Mouse (Mus musculus) limb, embryonic 14.5 days (tissue): Measurements from ENCODE around the gene Mul1. TPM values are rescaled to one million over a fixed set of nuclear protein-coding genes. Genes with fewer than 3 reads are reported as not detected.

Experiments
- ATAC-seq: fragments of 200-750 bp; cut with Nextera tagmentation; 2 replicates; pipeline ENCODE4 v1.8.0; 2017; ENCODE audit warnings: low read depth, moderate number of reproducible peaks, moderate TSS enrichment; ENCODE audit not compliant: low FRiP score
- DNase-seq: peaks from one replicate; pipeline ENCODE4 v3.0.0-alpha.2; 2015; ENCODE audit warnings: low spot score
- H3K27ac ChIP-seq: fragments of 300-500 bp; sonication (generic); replicated peaks from 2 replicates; pipeline ENCODE4 v1.5.1; 2014; ENCODE audit warnings: low read depth, mild to moderate bottlenecking, low read length, moderate library complexity, mixed read lengths
- H3K27me3 ChIP-seq: fragments of 300-500 bp; sonication (generic); 2 replicates; pipeline ENCODE4 v1.6.1; 2014; ENCODE audit warnings: low read length, mixed read lengths; ENCODE audit not compliant: control insufficient read depth, insufficient read depth
- H3K36me3 ChIP-seq: fragments of 300-500 bp; sonication (generic); 2 replicates; pipeline ENCODE4 v1.6.1; 2014; ENCODE audit warnings: mild to moderate bottlenecking, low read length, moderate library complexity, mixed read lengths; ENCODE audit not compliant: control insufficient read depth, insufficient read depth
- H3K4me1 ChIP-seq: fragments of 300-500 bp; sonication (generic); 2 replicates; pipeline ENCODE4 v1.6.1; 2014; ENCODE audit warnings: antibody characterized with exemption, low read length, mixed read lengths; ENCODE audit not compliant: control insufficient read depth, insufficient read depth
- H3K4me2 ChIP-seq: fragments of 300-500 bp; sonication (generic); replicated peaks from 2 replicates; pipeline ENCODE4 v1.6.1; 2014; ENCODE audit warnings: low read depth, mild to moderate bottlenecking, low read length, moderate library complexity; ENCODE audit not compliant: severe bottlenecking
- H3K4me3 ChIP-seq: fragments of 300-500 bp; sonication (generic); replicated peaks from 2 replicates; pipeline ENCODE4 v1.5.1; 2014; ENCODE audit warnings: low read length
- H3K9ac ChIP-seq: fragments of 300-500 bp; sonication (generic); 2 replicates; pipeline ENCODE4 v1.6.1; 2014; ENCODE audit warnings: mild to moderate bottlenecking, low read depth, low read length, moderate library complexity; ENCODE audit not compliant: severe bottlenecking
- H3K9me3 ChIP-seq: fragments of 300-500 bp; sonication (generic); 2 replicates; pipeline ENCODE4 v1.6.1; 2016; ENCODE audit warnings: low read length; ENCODE audit not compliant: control insufficient read depth
- POLR2A ChIP-seq: fragments of 200-500 bp; IDR thresholded peaks from 2 replicates; pipeline ENCODE4 v1.8.0; 2012; ENCODE audit warnings: inconsistent platforms, mild to moderate bottlenecking, moderate library complexity, borderline replicate concordance; ENCODE audit not compliant: insufficient read depth, insufficient read length; ENCODE audit errors: extremely low read depth
- WGBS: fragments of 180-500 bp; shearing (Covaris S2); extraction: QIAGEN DNeasy Blood & Tissue Kit; methylation state at CpG from one replicate; pipeline ENCODE4 v1.1.7; 2014; 5-methylcytosine and 5-hydroxymethylcytosine counted together
- polyA plus RNA-seq, 2 experiments: library from polyadenylated mRNA; depleted of rRNA in 1 of 2; stranded (reverse) in 1 of 2; unstranded in 1 of 2; fragments of >200 nt; fragmentation: Nextera tagmentation in 1 of 2; extraction: Ambion mirVana in 1 of 2; gene quantifications; 2 replicates each; pipeline versions ENCODE4 v1.2.1 to v1.2.3; 2012 to 2014

The Mul1 gene
- polyA plus RNA-seq, 2 experiments: 14.2 to 17.1 TPM

DNA sequence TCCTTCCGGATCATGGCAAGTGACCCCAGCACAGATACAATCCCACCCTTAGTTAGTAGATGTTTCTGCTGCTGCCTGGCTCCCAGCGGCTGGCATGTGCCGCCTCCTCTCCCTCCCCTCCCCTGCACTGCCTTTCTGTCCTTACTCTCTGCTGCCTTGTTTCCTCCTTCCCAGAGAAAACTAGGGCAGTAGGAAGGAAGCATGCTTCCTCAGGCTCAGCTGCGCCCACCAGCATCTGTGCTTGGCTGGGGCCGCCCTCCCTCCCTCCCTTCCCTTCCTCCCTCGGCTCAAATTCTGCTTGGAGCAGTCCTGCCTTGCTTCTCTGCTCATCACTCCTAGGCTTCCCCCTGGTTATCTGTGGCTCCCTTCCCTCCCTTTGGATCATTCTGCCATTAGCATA is 19.7 kb upstream of the Mul1 start:
- no peaks in the 10 kb centered on the region for H3K4me1 ChIP-seq
- DNase-seq: no peak

GRCm38 (mm10) chr4:138415991-138416390 is 18.5 kb upstream of the Mul1 start:
- Histone ChIP-seq H3K4me1 (no peaks in the 10 kb centered on the region), H3K4me2 (no peak overlapping the region), H3K36me3 (no peaks in the 10 kb centered on the region), H3K9me3 (no peaks in the 10 kb centered on the region), H3K27me3 (peaks cover under 1% of the 10 kb centered on the region; the same call in 1 of the 2 replicates), H3K4me3 (no peak overlapping the region), H3K27ac (no peak overlapping the region), H3K9ac (no peak overlapping the region)
- 77% methylated on average over 3 of the region's 3 CpGs for WGBS
- no peak for TF ChIP-seq POLR2A
- ATAC-seq: no peak
- no peak for DNase-seq

More for the DNA sequence above, 19.7 kb upstream of the Mul1 start:
- Histone ChIP-seq H3K9ac (no peak overlapping the region), H3K27ac (no peak overlapping the region), H3K27me3 (peaks cover 7% of the 10 kb centered on the region), H3K9me3 (no peaks in the 10 kb centered on the region), H3K4me2 (no peak overlapping the region), H3K36me3 (no peaks in the 10 kb centered on the region), H3K4me3 (no peak overlapping the region)
- WGBS: 20% methylated on average over 6 of the region's 6 CpGs
- ATAC-seq: no peak
- TF ChIP-seq POLR2A: no peak

DNA sequence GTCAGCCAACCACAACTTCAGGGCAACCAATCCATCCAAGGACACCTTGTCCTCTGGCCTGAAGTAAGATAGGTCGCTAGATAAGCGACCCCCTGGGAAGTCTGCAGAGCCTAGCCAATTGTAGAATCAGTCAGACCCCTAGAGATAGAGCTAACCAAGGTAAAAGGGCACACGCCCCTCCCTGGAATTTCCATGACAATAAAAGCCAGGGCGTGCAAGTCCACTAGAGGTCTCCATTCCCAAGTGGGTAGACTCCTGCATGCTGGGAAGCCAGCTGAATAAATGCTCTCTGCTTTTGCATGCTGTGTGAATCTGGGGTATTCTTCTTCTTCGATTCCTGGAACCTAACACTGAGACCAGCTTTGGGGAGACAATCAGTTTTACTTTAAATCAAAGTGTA is 18.1 kb upstream of the Mul1 start:
- 57% methylated on average over 5 of the region's 5 CpGs for WGBS
- TF ChIP-seq POLR2A: no peak
- no peak overlapping the region for H3K9ac ChIP-seq

DNA sequence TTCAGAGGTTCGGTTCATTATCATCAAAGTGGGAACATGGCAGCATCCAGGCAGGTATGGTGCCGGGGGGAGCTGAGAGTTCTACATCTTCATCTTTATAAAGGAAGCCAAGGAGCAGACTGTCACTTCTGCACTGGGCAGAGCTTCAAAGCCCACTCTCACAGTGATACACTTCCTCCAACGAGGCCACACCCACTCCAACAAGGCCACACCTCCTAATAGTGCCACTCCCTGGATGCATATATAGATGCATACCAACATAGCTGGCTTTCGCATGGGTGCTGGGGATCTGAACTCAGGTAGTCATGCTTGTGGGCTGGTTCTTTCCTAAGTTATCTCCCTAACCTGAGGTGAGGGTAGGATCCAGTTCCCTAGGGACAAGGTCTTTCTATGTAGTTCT is 16.6 kb upstream of the Mul1 start:
- Histone ChIP-seq H3K4me2 (no peak overlapping the region), H3K4me1 (no peaks in the 10 kb centered on the region), H3K36me3 (no peaks in the 10 kb centered on the region), H3K9ac (no peak overlapping the region), H3K4me3 (no peak overlapping the region), H3K27ac (no peak overlapping the region), H3K27me3 (no peaks in the 10 kb centered on the region), H3K9me3 (no peaks in the 10 kb centered on the region)
- ATAC-seq (no peak), DNase-seq (no peak)
- TF ChIP-seq POLR2A: no peak
- 79% methylated on average over 4 of the region's 4 CpGs for WGBS

More for the DNA sequence above, 18.1 kb upstream of the Mul1 start:
- no peaks in the 10 kb centered on the region for H3K27me3 ChIP-seq
- no peak for ATAC-seq
- no peaks in the 10 kb centered on the region for H3K36me3 ChIP-seq
- no peak overlapping the region for H3K4me2 ChIP-seq
- no peaks in the 10 kb centered on the region for H3K4me1 ChIP-seq
- H3K4me3 ChIP-seq: no peak overlapping the region
- no peak overlapping the region for H3K27ac ChIP-seq
- no peak for DNase-seq
- H3K9me3 ChIP-seq: no peaks in the 10 kb centered on the region

GRCm38 (mm10) chr4:138418340-138418957 is 16.0 kb upstream of the Mul1 start:
- Histone ChIP-seq H3K9me3 (no peaks in the 10 kb centered on the region), H3K4me1 (no peaks in the 10 kb centered on the region), H3K27me3 (no peaks in the 10 kb centered on the region), H3K27ac (no peak overlapping the region), H3K4me2 (no peak overlapping the region), H3K4me3 (no peak overlapping the region), H3K9ac (no peak overlapping the region), H3K36me3 (no peaks in the 10 kb centered on the region)
- DNase-seq: no peak
- WGBS: 60% methylated on average over 11 of the region's 11 CpGs
- no peak for ATAC-seq
- TF ChIP-seq POLR2A: no peak
